Mouse (Mus musculus): ENCODE measurements around the gene Med12l. TPM values are rescaled to one million over a fixed set of nuclear protein-coding genes. Genes with fewer than 3 reads are reported as not detected.
A peak's percentile ranks its signal among the peaks of the same experiment; 100 is the strongest.

Gene Med12l
- total RNA-seq (2022): 1 to 10 TPM; 6.1 to 9.3 (median 6.6) TPM

DNA sequence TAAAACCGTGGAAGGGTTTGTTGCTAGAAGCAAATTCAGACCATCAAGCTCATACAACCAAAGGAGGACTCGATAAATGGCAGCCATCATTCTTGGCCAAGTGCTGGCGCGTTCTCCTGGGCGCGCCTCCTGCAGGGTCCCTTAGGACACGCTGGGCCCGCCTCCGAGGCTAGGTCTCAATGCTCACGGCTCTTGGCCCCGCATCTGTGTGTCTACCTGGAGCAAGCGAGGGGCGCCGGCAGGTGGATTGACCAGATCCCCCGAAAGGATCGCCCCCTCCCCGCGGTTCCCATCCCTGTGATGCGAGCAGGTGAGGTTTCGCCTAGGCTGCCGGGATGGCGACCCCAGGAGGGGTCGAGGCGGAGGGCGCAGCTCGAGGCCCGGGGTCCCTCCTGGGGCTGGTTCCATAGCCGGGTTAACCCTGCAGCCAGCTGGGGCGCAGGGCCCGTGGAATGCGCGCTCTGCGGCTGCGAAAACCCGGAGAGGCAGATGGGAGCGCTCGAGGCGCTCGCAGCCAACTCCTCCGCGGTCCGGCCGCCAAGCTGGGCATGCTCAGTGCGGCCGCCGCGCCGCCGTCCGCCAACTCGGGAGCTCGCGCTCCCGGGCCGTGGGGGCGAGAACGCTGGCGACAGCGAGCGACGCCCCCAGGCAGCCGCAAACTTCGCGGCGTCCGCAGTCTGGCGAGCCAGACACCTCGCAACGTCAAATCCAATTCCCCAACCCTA, at the start of gene Med12l:
Med12l (plus strand) TSS at position 555 of the 725 bp plus-strand sequence.
- DNase-seq (ENCODE audit: low spot score): no peak

DNA sequence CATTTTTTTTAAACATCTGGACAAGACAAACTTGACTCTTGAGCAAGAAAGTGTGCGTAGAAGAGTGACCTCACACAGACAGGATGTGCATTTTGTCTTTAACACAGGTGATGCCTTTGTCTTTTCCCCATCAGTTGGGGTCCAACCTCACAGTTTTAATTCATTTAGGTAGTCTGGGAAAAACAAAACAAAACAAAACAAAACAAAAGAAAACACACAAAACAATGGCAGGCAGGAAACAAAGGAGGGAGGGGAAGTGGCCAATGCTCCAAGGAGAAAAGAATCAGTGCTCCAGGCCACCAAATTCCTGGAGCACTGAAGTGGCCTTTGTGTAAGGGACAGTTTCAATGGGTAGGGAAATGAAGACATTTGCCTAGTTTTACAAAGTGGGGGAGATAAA, 44.5 kb upstream of the Med12l start:
- no peak for DNase-seq (ENCODE audit: low spot score)

DNA sequence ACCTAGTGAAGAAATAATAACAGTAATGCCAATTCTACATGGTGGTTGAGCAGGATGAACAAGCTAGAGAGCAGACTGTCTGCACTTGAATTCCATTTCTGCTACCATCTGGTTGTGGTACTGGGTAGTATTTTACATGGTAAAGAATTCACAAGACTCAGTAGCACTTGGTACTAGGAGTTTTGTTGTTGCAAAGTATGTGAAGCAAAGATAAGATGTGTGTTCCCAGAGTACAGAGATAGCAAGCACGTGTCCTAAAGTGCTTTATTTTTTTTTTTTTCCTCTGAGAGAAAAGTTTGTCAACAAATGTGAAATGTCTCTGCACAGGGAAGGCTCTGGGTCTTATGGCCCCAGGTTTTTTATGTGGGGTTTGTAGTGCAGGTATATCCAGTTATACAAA, 28.2 kb upstream of the Med12l start:
- no peak for DNase-seq (ENCODE audit: low spot score)

- no peak for DNase-seq (ENCODE audit: low spot score)
These were observed 27.6 kb upstream of the Med12l start for GRCm38 (mm10) chr3:58977906-58978622.

DNA sequence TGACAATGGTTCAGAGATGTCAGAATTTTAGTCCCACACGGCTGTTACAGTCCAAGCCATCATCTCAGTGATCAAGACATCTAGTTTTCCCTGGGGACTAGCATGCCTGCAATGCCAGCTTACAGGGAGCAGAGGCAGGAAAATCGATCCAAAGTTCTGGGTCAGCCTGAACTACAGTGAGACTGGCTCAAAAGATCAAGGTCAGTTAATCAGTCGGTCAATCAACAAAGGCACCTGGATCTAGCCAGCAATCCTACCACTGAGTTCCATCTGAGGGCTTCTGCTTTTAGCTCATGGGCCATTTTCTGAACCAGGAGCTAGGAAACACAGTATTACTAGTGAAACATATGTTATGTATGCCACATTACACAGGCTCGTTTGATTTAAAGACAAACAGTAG, 25.0 kb upstream of the Med12l start:
- DNase-seq (ENCODE audit: low spot score): no peak

GRCm38 (mm10) chr3:58982896-58983837, 22.5 kb upstream of the Med12l start:
- peak; percentile 68 for DNase-seq (ENCODE audit: low spot score)

- DNase-seq (ENCODE audit: low spot score): no peak
These were observed 21.6 kb upstream of the Med12l start for GRCm38 (mm10) chr3:58983838-58984598.

- no peak for DNase-seq (ENCODE audit: low spot score)
These were observed 19.8 kb upstream of the Med12l start for GRCm38 (mm10) chr3:58985816-58986215.

DNA sequence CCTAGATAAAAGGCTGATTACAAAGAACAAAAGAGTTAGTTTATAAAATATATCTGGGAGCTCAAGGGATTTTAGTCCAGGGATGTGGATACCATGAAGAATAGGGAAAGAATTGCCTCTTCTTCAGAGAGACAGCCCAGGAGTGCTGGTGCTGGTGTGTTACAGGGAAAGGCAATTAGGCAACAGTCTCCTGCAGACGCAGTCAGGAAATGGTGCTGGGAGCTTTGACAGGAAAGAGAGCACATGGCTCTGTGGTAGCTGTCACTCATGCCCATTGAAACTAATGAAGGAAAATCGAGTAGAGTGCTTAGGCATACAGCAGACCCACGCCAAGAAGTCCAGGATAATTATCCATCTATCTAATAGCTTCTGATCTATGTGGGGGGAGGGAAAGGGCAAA, 16.3 kb upstream of the Med12l start:
- no peak for DNase-seq (ENCODE audit: low spot score)

DNA sequence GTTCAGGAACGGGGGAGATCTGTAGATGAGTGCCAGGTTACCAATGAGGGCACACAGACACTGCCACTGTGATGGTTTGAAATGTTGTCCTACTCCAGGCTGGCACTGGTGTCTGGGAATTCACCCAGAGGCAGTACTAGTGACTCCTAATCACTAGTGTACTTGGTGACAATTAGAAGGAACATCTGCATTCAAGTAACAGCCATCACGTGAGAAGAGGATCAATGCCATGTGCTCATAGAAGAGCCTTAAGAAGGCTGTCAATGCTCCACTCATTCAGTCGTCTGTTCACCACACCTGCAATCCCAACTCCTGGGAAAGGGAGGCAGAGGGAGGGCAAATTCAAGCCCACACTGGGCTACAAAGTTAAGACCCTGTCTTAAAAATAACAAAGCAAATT, 15.1 kb upstream of the Med12l start:
- no peak for DNase-seq (ENCODE audit: low spot score)

DNA sequence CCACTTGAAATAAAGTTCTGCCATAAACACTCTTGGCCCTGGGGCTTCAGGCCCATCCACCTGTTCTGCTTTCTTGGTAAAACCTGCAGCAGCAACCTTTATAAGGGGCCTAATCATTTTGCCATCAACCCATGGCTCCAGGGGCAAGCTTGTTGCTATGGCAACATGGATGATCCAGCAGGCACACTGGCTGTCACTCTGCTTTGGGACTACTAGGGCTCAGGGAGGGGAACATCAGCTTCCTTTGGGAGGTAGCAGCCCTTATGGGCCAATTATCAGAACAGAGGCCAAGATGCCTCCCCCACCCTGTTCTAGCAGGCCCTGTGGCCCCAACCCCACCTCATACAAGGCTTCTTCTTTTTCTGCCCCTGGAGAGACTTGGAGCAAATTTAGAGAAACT, 13.5 kb upstream of the Med12l start:
- DNase-seq (ENCODE audit: low spot score): no peak

- no peak for DNase-seq (ENCODE audit: low spot score)
These were observed 12.0 kb upstream of the Med12l start for GRCm38 (mm10) chr3:58993619-58994018.

- no peak for DNase-seq (ENCODE audit: low spot score)
These were observed 1.9 kb upstream of the Med12l start for GRCm38 (mm10) chr3:59003756-59004155.

DNA sequence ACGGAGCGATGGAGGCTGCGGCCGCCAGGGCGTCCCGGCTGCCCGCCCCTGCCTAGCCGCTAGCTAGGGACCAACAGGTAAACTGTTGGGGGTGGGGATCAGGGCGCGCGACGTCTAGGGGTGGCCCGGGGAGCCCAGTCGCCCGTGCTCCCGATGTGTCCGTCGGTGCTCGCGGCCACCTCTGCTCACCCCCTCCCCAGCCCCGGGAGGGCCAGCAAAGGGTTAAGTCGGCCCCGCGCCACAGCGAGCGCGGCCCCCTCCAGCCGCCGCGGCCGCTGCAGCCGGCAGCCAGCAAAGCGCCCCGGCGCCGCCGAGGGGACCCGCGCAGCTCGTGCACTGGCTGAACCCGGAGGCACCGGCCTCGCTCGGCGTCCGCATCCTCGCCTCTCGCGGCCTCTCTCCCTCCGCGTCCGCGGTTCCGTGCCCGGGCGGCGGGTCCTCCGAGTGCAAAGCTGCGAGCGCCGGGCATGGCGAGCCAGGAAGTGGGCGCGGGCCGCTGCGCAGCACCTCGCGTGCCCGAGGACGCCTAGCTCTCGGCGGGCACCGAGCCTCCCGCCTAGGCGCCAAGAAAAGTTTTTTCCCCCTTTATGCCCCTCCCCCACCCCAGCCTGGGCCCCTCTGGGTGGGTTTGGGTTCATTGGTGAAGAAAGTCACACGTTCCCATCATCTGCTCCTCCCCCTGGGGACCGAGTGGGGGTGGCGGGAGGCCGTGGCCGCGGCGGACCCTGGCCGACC, 538 bp downstream of the Med12l start:
- DNase-seq (ENCODE audit: low spot score): no peak

DNA sequence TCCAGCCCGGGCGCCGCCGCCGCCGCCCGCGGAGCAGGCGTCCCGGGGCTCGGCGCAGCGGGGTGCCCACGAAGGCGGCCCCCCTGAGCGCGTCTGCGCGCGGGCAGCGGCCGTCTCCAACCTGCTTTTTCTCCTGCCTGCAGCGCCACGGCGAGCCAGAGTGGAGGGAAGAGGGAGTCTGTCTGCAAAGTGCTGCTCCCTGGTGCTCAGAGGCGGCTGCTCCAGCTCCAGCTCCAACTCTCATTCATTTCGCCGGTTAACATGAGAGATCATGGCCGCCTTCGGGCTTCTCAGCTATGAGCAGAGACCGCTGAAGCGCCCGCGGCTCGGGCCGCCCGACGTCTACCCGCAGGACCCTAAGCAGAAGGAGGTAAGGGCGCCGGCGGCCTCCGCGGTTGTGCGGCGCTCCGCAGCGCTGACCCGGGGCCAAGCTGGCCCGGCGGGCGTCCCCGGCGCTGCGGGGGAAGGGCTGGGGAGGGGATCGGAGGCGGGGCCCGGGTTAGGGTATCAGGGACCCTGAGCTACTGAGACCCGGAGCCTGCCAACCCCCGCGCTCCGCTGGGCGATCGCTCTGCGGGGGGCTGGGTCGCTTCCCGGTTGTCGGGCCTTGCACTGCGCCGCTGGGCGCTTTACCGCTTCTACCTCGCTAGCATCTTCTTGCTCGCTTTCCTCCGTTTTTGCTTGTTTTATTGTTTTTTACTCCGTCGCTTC, 1.3 kb downstream of the Med12l start:
- peak; percentile 25 for DNase-seq (ENCODE audit: low spot score)

DNA sequence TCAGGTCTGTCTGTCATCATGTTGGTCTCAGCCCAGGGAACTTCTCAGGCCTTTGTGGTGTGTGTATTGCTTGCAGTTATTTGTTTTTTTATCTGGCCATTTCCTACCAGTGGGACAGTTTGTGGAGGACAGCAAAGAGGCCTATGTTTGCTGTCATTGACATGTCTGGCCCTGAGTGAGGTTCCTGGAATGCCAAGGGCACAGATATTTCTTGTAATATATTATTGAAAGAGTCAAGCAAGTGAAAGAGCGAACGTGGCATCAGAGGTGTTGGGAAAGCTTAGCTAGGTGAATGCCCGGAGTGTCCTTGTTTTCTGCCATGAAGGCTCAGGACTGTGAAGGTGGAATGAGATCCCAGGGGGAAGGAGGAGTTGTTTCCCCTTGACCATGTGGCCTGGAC, 4.7 kb downstream of the Med12l start:
- DNase-seq (ENCODE audit: low spot score): no peak

DNA sequence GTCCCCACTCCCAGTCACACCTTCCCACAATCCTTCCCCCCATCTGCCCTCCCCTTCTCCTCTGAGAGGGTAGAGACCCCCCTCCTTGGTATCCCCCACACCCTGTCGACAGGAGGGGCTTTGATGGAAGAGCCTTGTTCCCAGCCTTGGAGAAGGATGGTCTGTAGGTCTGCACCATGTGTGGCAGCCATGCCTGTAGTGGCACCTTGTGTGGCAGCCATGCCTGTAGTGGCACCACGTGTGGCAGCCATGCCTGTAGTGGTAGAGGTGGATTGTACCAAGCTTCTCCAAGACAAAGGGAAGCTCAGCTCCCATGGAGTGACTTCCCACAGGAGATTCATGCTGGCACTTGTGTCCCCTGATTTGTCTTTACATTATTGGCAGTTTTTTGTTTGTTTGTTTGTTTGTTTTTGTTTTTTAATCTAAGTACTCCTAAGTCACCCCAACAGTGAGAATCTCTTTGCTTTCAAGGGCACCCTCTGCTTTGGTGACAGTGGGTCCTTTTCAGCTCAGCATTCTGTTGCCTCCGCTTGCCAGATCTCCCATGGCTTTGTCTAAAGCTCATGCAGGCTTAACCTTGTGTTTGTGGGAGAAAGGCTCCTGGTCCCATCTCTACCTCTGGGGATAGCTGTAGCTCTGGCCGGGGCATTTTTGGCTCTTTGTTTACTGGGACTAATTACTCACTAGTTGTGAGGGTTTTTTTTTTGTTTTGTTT, 10.2 kb downstream of the Med12l start:
- no peak for DNase-seq (ENCODE audit: low spot score)

DNA sequence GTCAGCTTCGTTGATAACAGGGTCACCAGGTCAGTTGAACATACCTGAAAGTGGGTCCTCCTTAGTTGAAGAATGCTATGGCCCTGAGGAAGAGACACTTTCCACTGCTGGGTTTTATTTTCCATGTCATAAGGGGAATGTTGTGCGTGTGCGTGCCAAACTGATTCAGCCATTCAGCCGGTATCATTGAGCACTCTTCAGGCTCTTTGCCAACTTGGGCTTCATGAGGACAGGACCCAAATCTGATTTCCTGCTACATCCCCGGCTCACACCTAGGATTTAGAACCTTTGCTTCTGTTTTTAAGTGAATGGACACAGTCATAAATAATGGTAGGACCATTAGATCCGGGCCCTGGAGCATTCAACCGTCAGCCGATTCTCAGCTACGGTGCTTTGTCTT, 10.9 kb downstream of the Med12l start:
- no peak for DNase-seq (ENCODE audit: low spot score)

DNA sequence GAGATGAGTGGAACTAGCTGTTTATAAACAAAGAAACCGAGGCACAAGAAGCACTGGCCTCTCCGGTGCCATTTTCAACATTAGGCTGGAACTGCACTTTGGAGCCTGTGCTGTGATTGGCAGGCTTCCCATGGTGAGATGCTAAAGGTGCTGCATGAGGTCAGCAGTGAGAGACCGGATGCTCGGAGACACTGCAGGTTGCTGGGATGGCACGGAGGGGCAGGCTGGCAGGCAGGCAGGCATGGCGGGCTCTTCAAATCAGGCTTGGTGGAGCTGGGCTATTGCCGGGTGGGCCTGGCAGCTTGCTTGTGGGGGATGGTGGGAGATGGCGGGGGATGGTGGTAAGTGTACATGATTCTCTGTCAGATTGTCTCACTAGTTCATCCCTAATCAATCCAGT, 15.6 kb downstream of the Med12l start:
- DNase-seq (ENCODE audit: low spot score): no peak

Data from heart, adult 8-10 months (tissue).